Mouse (Mus musculus): ENCODE results near the gene Rsph4a. TPM values are rescaled to one million over a fixed set of nuclear protein-coding genes. Genes with fewer than 3 reads are reported as not detected.
"Not testable (repeated sequence)": the region's sequence is repeated elsewhere in the genome, so short reads cannot be mapped to it uniquely, and the experiment has no call there.

Gene Rsph4a
- 0.41 and 0.54 TPM in 2 replicates for polyA plus RNA-seq (2016; fragmentation: Nextera tagmentation; extraction: Ambion mirVana)

DNA sequence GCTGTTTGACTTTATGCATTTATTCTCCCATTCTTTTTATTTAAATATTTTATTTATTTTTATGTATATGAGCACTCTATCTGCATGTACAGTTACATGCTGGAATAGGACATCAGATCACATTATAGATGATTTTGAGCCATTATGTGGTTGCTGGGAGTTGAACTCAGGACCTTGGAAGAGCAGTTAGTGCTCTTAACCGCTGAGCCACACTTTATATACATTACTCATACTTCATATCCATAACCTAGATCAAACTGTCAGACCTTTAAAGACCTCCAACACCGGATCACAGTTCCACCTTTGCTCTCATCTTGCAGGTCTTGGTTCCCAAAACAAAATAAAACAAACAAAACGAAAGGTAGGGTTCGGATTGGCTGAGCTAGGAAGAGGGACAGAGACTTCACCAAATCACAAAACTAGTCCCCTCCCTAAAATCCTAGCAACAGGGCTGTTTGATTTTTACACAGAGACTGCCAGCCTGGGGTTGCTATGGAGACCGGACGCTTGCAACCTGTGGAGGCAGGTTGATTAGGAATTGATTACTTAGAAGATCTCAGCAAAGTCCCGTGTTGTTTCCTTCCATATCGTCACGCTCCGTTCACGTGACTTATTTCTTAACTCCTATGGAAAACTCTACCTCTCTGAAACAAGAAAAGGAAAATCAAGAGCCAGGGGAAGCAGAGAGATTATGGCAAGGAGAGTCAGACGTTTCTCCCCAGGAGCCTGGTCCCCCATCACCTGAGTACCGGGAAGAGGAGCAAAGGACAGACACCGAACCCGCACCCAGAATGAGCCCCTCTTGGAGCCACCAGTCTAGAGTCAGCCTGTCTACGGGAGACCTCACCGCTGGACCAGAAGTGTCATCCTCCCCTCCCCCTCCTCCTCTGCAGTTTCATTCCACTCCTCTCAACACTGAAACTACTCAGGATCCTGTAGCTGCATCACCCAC is at the start of gene Rsph4a:
Gene Rsph4a, plus strand, starts transcription at position 582 of the 952 bp plus-strand sequence.
- Histone ChIP-seq H3K36me3 (replicated peaks) (no peaks in the 10 kb centered on the region), H3K4me3 (replicated peaks) (peak within 1 kb of the TSS; percentile 38), H3K9me3 (no peaks in the 10 kb centered on the region), H3K9ac (no peak within 1 kb of the TSS), H3K27ac (no peak within 1 kb of the TSS), H3K27me3 (no peaks in the 10 kb centered on the region), H3K4me1 (0 out of 2 replicates have a peak, but pooled peaks cover 7% of the 10 kb centered on the region), H3K4me2 (peak within 1 kb of the TSS; percentile 61)
- peak; percentile 99 for ATAC-seq (ENCODE audit: low FRiP score)
- WGBS: 5% methylated on average over 17 of the region's 17 CpGs

DNA sequence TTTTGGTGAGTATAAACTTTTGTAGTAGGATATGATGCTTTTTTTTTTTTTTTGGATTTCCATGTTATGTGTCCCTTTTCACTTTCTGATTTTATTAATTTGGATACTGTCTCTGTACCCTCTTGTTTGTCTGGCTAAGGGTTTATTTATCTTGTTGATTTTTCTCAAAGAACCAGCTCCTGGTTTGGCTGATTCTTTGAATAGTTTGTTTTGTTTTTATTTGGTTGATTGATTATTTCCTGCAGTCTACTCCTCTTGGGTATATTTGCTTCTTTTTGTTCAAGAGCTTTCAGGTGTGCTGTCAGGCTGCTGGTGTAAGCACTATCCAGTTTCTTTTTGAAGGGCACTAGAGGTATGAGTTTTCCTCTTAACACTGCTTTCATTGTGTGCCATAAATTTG is 47.5 kb upstream of the Rsph4a start, which contains the start of gene Sult3a1:
Gene Sult3a1, plus strand, starts transcription at position 301 of the 400 bp plus-strand sequence.
- H3K4me1 ChIP-seq: no peaks in the 10 kb centered on the region
- H3K36me3 ChIP-seq (replicated peaks): no peaks in the 10 kb centered on the region
- H3K4me3 ChIP-seq (replicated peaks): no peak within 1 kb of the TSS
- H3K4me2 ChIP-seq: no peak within 1 kb of the TSS
- no peaks in the 10 kb centered on the region for H3K9me3 ChIP-seq
- ATAC-seq (ENCODE audit: low FRiP score): no peak
- H3K27me3 ChIP-seq: no peaks in the 10 kb centered on the region
- no peak within 1 kb of the TSS for H3K9ac ChIP-seq
- H3K27ac ChIP-seq: no peak within 1 kb of the TSS

DNA sequence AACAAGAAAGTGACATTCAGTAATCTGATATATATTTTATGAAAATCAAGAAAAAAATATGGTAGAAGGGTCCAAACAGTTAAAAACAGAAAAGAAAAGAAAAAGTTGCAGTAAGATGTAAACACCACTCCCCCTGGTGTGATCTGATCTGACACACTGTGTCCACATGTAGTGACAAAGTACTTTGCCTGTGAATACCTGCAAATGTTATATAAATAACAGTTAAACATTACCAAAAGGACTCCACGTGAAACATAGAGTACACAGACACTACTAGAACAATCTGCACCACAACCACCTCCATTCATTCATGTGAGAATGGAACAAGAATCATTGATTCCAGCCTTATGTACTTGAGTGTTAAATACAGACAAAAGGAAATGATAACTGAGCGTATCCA is 38.9 kb upstream of the Rsph4a start:
- ATAC-seq (ENCODE audit: low FRiP score): no peak
- Histone ChIP-seq H3K9ac (no peak overlapping the region), H3K9me3 (0 out of 2 replicates have a peak, but pooled peaks cover under 1% of the 10 kb centered on the region), H3K36me3 (replicated peaks) (no peaks in the 10 kb centered on the region), H3K27me3 (no peaks in the 10 kb centered on the region), H3K27ac (no peak overlapping the region), H3K4me3 (replicated peaks) (no peak overlapping the region), H3K4me2 (no peak overlapping the region), H3K4me1 (no peaks in the 10 kb centered on the region)
- WGBS: 85% methylated on average over 2 of the region's 2 CpGs

DNA sequence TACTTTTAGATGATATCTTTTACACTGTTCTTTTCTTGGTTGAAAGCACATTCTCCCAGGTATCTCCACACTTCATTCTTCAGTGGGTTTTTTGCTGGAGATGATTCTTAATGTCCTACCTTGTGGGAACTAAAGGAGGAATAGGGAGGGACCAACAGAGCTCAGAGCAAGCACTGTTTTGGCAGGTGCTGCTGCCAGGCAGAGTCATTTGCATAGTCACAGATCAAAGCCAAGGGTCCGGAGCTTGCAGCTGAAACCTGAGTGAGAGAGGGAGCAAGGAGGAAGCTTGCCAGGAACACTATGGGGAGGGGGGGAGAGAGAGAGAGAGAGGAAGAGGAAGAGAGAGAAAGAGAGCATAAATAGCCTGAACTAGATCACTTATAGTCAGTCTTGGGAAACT is 34.5 kb upstream of the Rsph4a start:
- H3K4me1 ChIP-seq: no peaks in the 10 kb centered on the region
- no peaks in the 10 kb centered on the region for H3K27me3 ChIP-seq
- no peak for ATAC-seq (ENCODE audit: low FRiP score)
- no peak overlapping the region for H3K9ac ChIP-seq
- H3K4me2 ChIP-seq: no peak overlapping the region
- no peak overlapping the region for H3K27ac ChIP-seq
- H3K4me3 ChIP-seq (replicated peaks): no peak overlapping the region
- H3K9me3 ChIP-seq: 0 out of 2 replicates have a peak, but pooled peaks cover 4% of the 10 kb centered on the region
- WGBS: 17% methylated on average over 1 of the region's 1 CpGs
- H3K36me3 ChIP-seq (replicated peaks): no peaks in the 10 kb centered on the region

DNA sequence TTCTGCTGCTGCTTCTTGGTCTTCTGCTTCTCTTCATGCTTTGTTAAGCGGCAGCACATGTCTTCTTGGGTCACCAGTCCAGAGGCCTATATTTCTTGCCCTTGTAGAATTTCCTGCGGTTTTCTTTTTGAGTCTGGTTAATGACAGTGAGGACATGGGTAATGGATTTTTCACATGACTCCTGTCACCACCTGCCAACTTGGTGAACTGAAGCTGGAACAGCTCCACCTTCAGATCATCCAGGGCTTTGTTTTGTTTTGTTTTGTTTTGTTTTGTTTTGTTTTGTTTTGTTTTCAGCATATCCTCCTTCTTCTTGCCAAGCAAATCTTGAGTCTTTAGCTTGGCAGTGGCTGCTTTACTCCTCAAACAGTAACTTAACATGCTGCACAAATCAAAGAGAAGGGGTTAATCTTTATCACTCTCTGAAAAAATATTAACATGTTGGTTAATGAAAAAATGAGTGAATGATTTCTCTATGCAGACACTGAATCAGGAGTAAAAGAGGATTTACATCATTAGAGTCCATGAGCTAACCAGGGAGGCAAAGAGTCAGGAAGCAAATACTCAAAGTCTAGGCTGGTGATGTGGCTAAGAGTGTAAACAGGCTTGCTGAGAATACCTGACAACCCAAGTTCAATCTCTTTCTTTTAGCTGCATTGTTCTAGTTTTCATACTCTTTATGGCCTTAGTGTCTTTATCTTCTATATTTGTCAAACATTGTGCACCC is 32.1 kb upstream of the Rsph4a start:
- WGBS: 90% methylated on average over 2 of the region's 2 CpGs
- H3K4me3 ChIP-seq (replicated peaks): no peak overlapping the region
- ATAC-seq (ENCODE audit: low FRiP score): no peak

DNA sequence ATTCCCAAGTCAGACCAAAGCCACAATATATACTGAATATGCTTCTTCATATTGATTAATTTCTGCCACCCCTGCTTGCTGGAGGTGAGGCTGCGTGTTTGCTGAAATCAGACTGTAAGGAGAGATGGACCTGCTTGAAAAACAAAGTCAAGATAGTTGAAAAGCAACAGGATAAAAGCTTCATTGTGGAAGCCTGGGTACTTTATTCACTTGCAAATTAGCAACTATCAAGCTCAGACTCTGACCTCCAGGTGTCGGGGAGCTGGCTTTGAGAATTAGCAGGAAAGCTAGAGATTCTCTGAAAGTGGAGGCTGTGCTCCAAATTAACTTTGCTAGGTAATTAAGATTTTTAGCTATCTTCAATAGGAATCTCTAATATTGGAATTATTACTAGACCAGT is 22.5 kb upstream of the Rsph4a start:
- H3K9ac ChIP-seq; ATAC-seq (ENCODE audit: low FRiP score); H3K4me3 ChIP-seq (replicated peaks); H3K4me1 ChIP-seq; H3K36me3 ChIP-seq (replicated peaks); H3K4me2 ChIP-seq; H3K27me3 ChIP-seq; H3K9me3 ChIP-seq; H3K27ac ChIP-seq: not testable (repeated sequence)
- 69% methylated on average over 2 of the region's 2 CpGs for WGBS

More for the DNA sequence above, 32.1 kb upstream of the Rsph4a start:
- Histone ChIP-seq H3K9me3 (0 out of 2 replicates have a peak, but pooled peaks cover 4% of the 10 kb centered on the region), H3K4me1 (no peaks in the 10 kb centered on the region), H3K27ac (no peak overlapping the region), H3K36me3 (replicated peaks) (no peaks in the 10 kb centered on the region), H3K27me3 (no peaks in the 10 kb centered on the region), H3K4me2 (no peak overlapping the region), H3K9ac (no peak overlapping the region)

DNA sequence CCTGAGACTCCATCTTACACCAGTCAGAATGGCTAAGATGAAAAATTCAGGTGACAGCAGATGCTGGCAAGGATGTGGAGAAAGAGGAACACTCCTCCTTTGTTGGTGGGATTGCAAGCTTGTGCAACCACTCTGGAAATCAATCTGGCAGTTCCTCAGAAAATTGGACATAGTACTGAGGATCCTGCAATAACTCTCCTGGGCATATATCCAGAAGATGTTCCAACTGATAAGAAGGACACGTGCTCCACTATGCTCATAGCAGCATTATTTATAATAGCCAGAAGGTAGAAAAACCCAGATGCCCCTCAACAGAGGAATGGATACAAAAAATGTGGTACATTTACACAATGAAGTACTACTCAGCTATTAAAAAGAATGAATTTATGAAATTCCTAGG is 3.4 kb upstream of the Rsph4a start:
- not testable (repeated sequence) for H3K27me3 ChIP-seq; H3K36me3 ChIP-seq (replicated peaks); H3K27ac ChIP-seq; H3K4me1 ChIP-seq; H3K9me3 ChIP-seq; H3K9ac ChIP-seq; H3K4me2 ChIP-seq; H3K4me3 ChIP-seq (replicated peaks); ATAC-seq (ENCODE audit: low FRiP score)
- 83% methylated on average over 1 of the region's 1 CpGs for WGBS

DNA sequence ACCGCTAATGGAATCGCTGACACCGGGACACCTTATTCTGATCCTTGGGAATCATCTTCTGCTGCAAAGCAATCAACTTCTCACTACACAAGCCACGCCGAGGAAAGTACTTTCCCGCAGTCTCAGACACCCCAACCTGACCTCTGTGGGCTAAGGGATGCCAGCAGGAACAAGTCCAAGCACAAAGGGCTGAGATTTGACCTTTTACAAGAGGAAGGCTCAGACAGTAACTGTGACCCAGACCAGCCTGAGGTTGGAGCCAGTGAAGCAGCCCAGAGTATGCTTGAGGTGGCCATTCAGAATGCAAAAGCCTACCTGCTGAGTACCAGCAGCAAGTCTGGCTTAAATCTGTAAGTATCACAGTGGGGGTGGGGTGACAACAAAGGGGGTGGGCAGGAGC is 578 bp downstream of the Rsph4a start:
- Histone ChIP-seq H3K4me2 (peak overlapping the region; percentile 61), H3K27ac (no peak overlapping the region), H3K9ac (no peak overlapping the region), H3K4me1 (0 out of 2 replicates have a peak, but pooled peaks cover 7% of the 10 kb centered on the region), H3K4me3 (replicated peaks) (peak overlapping the region; percentile 38), H3K9me3 (no peaks in the 10 kb centered on the region), H3K27me3 (no peaks in the 10 kb centered on the region), H3K36me3 (replicated peaks) (no peaks in the 10 kb centered on the region)
- ATAC-seq (ENCODE audit: low FRiP score): peak; percentile 34; the same call in 1 of the 2 replicates
- 6% methylated on average over 6 of the region's 6 CpGs for WGBS

DNA sequence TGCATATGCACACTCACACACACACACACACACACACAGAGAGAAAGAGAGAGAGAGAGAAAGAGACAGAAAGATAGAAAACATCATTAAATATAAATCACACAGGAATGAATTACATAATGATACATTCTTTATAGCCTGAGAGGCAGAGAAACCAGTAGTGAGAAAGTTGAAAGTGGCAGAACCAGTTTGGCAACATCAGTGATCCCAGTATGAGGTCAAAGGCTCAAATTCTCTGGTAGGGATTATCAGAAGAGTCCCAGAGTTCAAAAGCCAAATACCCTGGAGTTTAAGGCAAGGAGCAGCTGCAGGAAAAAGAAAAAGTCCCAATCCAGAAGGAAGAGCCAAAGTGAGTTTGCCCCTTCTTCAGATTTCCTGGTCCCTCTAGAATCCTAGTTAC is 35.8 kb downstream of the Rsph4a start:
- no peak overlapping the region for H3K9ac ChIP-seq
- no peak overlapping the region for H3K4me2 ChIP-seq
- H3K9me3 ChIP-seq: no peaks in the 10 kb centered on the region
- H3K4me3 ChIP-seq (replicated peaks): no peak overlapping the region
- no peak overlapping the region for H3K27ac ChIP-seq
- ATAC-seq (ENCODE audit: low FRiP score): no peak
- H3K4me1 ChIP-seq: no peaks in the 10 kb centered on the region
- no peaks in the 10 kb centered on the region for H3K27me3 ChIP-seq
- peaks cover 64% of the 10 kb centered on the region for H3K36me3 ChIP-seq (replicated peaks)

DNA sequence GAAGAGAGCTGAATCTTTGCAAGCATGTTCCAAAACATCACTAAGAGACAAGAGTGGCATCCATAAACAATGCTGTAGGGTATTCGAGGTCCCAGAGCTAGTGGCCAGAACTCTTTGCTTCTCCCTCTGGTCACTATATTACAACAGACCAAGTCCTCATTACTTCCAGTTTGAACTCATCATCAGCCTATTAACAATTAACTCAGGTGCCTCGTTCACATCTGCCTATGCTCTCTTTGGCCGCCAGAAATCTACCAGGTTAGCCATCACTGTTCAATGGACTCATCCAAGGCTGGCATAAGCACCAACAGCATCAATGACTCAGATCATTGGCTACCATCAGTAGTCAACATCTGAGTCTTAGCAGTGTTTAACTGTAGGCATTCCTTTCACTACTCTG is 40.5 kb downstream of the Rsph4a start:
- Histone ChIP-seq H3K4me3 (replicated peaks) (no peak overlapping the region), H3K4me2 (no peak overlapping the region), H3K4me1 (peaks cover 5% of the 10 kb centered on the region), H3K27ac (no peak overlapping the region), H3K36me3 (replicated peaks) (peaks cover 45% of the 10 kb centered on the region), H3K9me3 (no peaks in the 10 kb centered on the region), H3K27me3 (no peaks in the 10 kb centered on the region), H3K9ac (no peak overlapping the region)
- 93% methylated on average over 3 of the region's 3 CpGs for WGBS
- ATAC-seq (ENCODE audit: low FRiP score): no peak

DNA sequence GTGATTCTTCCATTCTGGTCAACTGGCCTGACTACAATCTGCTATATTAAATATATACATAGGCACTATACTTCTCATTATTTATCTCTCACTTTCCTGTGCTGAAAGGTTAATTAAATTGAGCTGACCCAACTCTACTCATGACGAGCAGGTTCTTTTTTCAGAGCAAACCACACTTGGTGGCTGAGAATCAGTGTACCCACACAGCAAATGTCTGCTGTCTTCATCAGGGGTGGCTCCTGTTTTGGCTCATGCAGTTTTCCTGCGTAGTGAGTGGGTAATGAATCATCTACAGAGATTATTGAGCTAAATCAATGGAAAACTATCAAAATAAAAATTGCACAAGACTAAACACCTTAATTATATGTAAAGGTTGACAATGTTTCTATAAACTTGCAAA is 41.4 kb downstream of the Rsph4a start:
- no peak overlapping the region for H3K4me3 ChIP-seq (replicated peaks)
- 87% methylated on average over 2 of the region's 2 CpGs for WGBS

DNA sequence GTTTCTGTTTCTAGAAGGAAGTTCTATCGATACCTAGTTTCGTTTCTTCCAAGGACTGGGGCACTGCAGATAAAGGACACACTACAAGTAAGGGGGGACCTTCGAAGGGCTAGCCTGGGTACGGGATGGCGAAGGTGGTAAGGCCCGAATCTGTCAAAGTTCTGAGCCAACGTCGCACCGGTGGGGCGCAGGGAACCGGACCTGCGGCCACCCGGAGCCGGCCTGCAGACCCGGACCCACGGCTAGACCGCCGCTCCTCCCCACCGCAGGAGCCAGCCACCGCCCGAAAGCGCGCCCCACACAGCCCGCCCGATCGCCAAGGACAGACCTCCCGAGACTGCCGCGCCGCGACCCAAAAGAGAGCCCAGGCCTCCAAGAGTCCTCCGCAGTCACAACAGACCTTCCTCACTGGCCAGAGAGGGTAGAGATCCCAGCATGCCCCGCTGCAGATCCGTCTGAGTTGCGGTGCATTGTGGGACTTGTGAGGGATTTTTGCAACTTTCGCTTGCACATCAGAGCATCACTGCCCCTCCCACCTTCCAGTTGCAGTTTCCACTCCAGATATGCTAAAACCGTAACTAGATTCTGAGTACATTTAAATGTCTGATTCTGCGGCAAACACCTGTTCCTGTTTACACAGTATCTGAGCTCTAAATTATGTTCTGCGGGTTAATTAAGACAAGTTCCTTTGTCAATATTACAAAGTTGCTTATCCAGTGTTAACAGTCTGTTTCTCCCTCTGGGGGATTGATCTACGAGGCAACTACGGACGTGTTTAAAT is 46.1 kb downstream of the Rsph4a start, which contains the start of gene Zup1:
Gene Zup1, minus strand, starts transcription at position 467 of the 781 bp plus-strand sequence.
- Histone ChIP-seq H3K36me3 (replicated peaks) (peaks cover 11% of the 10 kb centered on the region; the same call in 1 of the 2 replicates), H3K9ac (peak within 1 kb of the TSS; percentile 87), H3K4me3 (replicated peaks) (peak within 1 kb of the TSS; percentile 87), H3K4me1 (peaks cover 7% of the 10 kb centered on the region), H3K4me2 (peak within 1 kb of the TSS; percentile 67), H3K27ac (peak within 1 kb of the TSS; percentile 65; the same call in 1 of the 2 replicates), H3K27me3 (no peaks in the 10 kb centered on the region), H3K9me3 (no peaks in the 10 kb centered on the region)
- WGBS: 4% methylated on average over 42 of the region's 42 CpGs
- ATAC-seq (ENCODE audit: low FRiP score): peak; percentile 96

More for the DNA sequence above, 41.4 kb downstream of the Rsph4a start:
- H3K4me1 ChIP-seq: peaks cover 7% of the 10 kb centered on the region
- peaks cover 38% of the 10 kb centered on the region for H3K36me3 ChIP-seq (replicated peaks)
- H3K9ac ChIP-seq: no peak overlapping the region
- H3K27ac ChIP-seq: no peak overlapping the region
- H3K4me2 ChIP-seq: no peak overlapping the region
- H3K9me3 ChIP-seq: no peaks in the 10 kb centered on the region
- no peaks in the 10 kb centered on the region for H3K27me3 ChIP-seq
- ATAC-seq (ENCODE audit: low FRiP score): no peak

All from forebrain, embryonic 12.5 days (tissue).